Mouse (Mus musculus): ENCODE results near the gene Dpp8. TPM values are rescaled to one million over a fixed set of nuclear protein-coding genes. Genes with fewer than 3 reads are reported as not detected.
"Not testable (repeated sequence)": the region's sequence is repeated elsewhere in the genome, so short reads cannot be mapped to it uniquely, and the experiment has no call there.

Dpp8 gene
- total RNA-seq, 2 experiments from 2014 or later: 154 to 160 TPM

- DNase-seq (ENCODE audit: low spot score in 2 of 2): not testable (repeated sequence)
- intact Hi-C loops (cut with DNase I): loop anchor here (5.0 kb wide), 1 partner anchor 42 kb away; no protein-coding TSS in a partner anchor
These were observed 47.9 kb downstream of the Dpp8 start for GRCm38 (mm10) chr9:65080141-65080540.

- peak in 1 of 2 experiments; percentile 17 for DNase-seq (ENCODE audit: low spot score in 2 of 2)
- intact Hi-C loops (cut with DNase I): loop anchor here (5.0 kb wide), 1 partner anchor 39 kb away; no protein-coding TSS in a partner anchor
These were observed 51.0 kb downstream of the Dpp8 start for GRCm38 (mm10) chr9:65083075-65083765.

- intact Hi-C loops (cut with DNase I): loop anchor here (5.0 kb wide), 1 partner anchor 38 kb away; no protein-coding TSS in a partner anchor
- DNase-seq (ENCODE audit: low spot score in 2 of 2): no peak
These were observed 52.1 kb downstream of the Dpp8 start for GRCm38 (mm10) chr9:65084198-65084807.

- intact Hi-C loops (cut with DNase I): no loop called here
- no peak for DNase-seq (ENCODE audit: low spot score in 2 of 2)
These were observed 53.1 kb downstream of the Dpp8 start for GRCm38 (mm10) chr9:65085270-65085669.

GRCm38 (mm10) chr9:65086801-65087200 is 54.6 kb downstream of the Dpp8 start:
- intact Hi-C loops (cut with DNase I): no loop called here
- no peak for DNase-seq (ENCODE audit: low spot score in 2 of 2)

GRCm38 (mm10) chr9:65087490-65087889 is 55.3 kb downstream of the Dpp8 start:
- DNase-seq (ENCODE audit: low spot score in 2 of 2): no peak
- intact Hi-C loops (cut with DNase I): no loop called here

GRCm38 (mm10) chr9:65094237-65094636 is 62.0 kb downstream of the Dpp8 start:
- DNase-seq (ENCODE audit: low spot score in 2 of 2): peak in 1 of 2 experiments; percentile 61
- intact Hi-C loops (cut with DNase I): no loop called here

GRCm38 (mm10) chr9:65100991-65101685 is 68.9 kb downstream of the Dpp8 start, which contains the start of gene Igdcc4:
Igdcc4 (plus strand) TSS chr9:65101486.
- peak in 1 of 2 experiments; percentile 33 for DNase-seq (ENCODE audit: low spot score in 2 of 2)
- intact Hi-C loops (cut with DNase I): loop anchor here (5.0 kb wide), 1 partner anchor 64 kb away; no protein-coding TSS in a partner anchor

- intact Hi-C loops (cut with DNase I): loop anchor here (5.0 kb wide), 1 partner anchor 65 kb away; no protein-coding TSS in a partner anchor
- peak; percentile 35 to 41 for DNase-seq (ENCODE audit: low spot score in 2 of 2)
These were observed 69.6 kb downstream of the Dpp8 start for GRCm38 (mm10) chr9:65101686-65102376.

GRCm38 (mm10) chr9:65102377-65103172 is 70.4 kb downstream of the Dpp8 start:
- intact Hi-C loops (cut with DNase I): loop anchor here (5.0 kb wide), 1 partner anchor 65 kb away; no protein-coding TSS in a partner anchor
- DNase-seq (ENCODE audit: low spot score in 2 of 2): no peak

GRCm38 (mm10) chr9:65103173-65103752 is 71.0 kb downstream of the Dpp8 start:
- no peak for DNase-seq (ENCODE audit: low spot score in 2 of 2)
- intact Hi-C loops (cut with DNase I): loop anchor here (5.0 kb wide), 1 partner anchor 66 kb away; no protein-coding TSS in a partner anchor

GRCm38 (mm10) chr9:65106821-65107220 is 74.6 kb downstream of the Dpp8 start:
- intact Hi-C loops (cut with DNase I): no loop called here
- DNase-seq (ENCODE audit: low spot score in 2 of 2): no peak

- intact Hi-C loops (cut with DNase I): no loop called here
- DNase-seq (ENCODE audit: low spot score in 2 of 2): no peak
These were observed 75.7 kb downstream of the Dpp8 start for GRCm38 (mm10) chr9:65107893-65108292.

GRCm38 (mm10) chr9:65109132-65110072 is 77.2 kb downstream of the Dpp8 start:
- peak; percentile 20 to 72 for DNase-seq (ENCODE audit: low spot score in 2 of 2)
- intact Hi-C loops (cut with DNase I): no loop called here

- intact Hi-C loops (cut with DNase I): no loop called here
- DNase-seq (ENCODE audit: low spot score in 2 of 2): no peak
These were observed 79.5 kb downstream of the Dpp8 start for GRCm38 (mm10) chr9:65111698-65112097.

GRCm38 (mm10) chr9:65113694-65114093 is 81.5 kb downstream of the Dpp8 start:
- intact Hi-C loops (cut with DNase I): no loop called here
- no peak for DNase-seq (ENCODE audit: low spot score in 2 of 2)

- DNase-seq (ENCODE audit: low spot score in 2 of 2): no peak
- intact Hi-C loops (cut with DNase I): no loop called here
These were observed 83.7 kb downstream of the Dpp8 start for GRCm38 (mm10) chr9:65115891-65116290.
